In genomic region chr4:133424100-133424499, GRCm38 (mm10) we compare ENCODE assay signal across 9 mouse cellular contexts. TPM values are rescaled to one million over a fixed set of nuclear protein-coding genes. Genes with fewer than 3 reads are reported as not detected.
DNase-seq lines count a peak whose midpoint lies in the region; ATAC-seq and TF ChIP-seq lines count a peak whose summit lies in the region.
"Had no signal": no experiment of that assay in that cellular context is flagged by ENCODE, and none has a peak within 500 bp of the region (broad histone marks: within the 10 kb centered on the region; RNA-seq: fewer than 3 reads in every experiment).

No protein-coding gene starts in this region.

- H3K27ac ChIP-seq in embryonic facial prominence, embryonic 15.5 days (replicated peaks): no peak overlapping the region

- no peak overlapping the region for H3K9ac ChIP-seq in embryonic facial prominence, embryonic 15.5 days

- ATAC-seq in G1E (ENCODE audit: extremely low read depth, insufficient number of reproducible peaks, low FRiP score, poor library complexity, severe bottlenecking): no peak
- 0 out of 2 replicates have a peak, but pooled peaks have one; percentile 40 for ATAC-seq in embryonic facial prominence, embryonic 15.5 days (ENCODE audit: insufficient number of reproducible peaks, low FRiP score, low TSS enrichment, low read depth)
- no peak for ATAC-seq in activated CD4-positive, CD25-positive, alpha-beta regulatory T cell, adult 4 months

- peak; percentile 77 for TF ChIP-seq CTCF in G1E (IDR thresholded peaks at IDR 0.05; ENCODE audit: low read depth, low read length)

- peaks cover 49% of the 10 kb centered on the region for H3K36me3 ChIP-seq in G1E (replicated peaks)
- H3K36me3 ChIP-seq in embryonic facial prominence, embryonic 15.5 days: peaks cover 30% of the 10 kb centered on the region

- peaks cover 21% of the 10 kb centered on the region for H3K4me1 ChIP-seq in G1E (ENCODE audit: insufficient read depth, low read depth, low read length)
- peaks cover 9% of the 10 kb centered on the region; the same call in 1 of the 2 replicates for H3K4me1 ChIP-seq in embryonic facial prominence, embryonic 15.5 days

- peaks cover 16% of the 10 kb centered on the region for H3K27me3 ChIP-seq in G1E (ENCODE audit: insufficient read depth, low read length)
- H3K27me3 ChIP-seq in embryonic facial prominence, embryonic 15.5 days: no peaks in the 10 kb centered on the region

- intact Hi-C loops in heart, postnatal 36 days (cut with DNase I): loop anchor here (1.0 to 5.0 kb wide), 2 partner anchors 27 to 88 kb away; no protein-coding TSS in a partner anchor

- H3K9me3 ChIP-seq in G1E (replicated peaks): no peaks in the 10 kb centered on the region
- no peaks in the 10 kb centered on the region for H3K9me3 ChIP-seq in embryonic facial prominence, embryonic 15.5 days (replicated peaks)

- peak; percentile 66 for DNase-seq in G1E (ENCODE audit: low spot score)
- peak; percentile 70 to 77 for DNase-seq in adrenal gland, postnatal 36 days
- DNase-seq in heart, postnatal 36 days: peak; percentile 68 to 78
- DNase-seq in kidney, postnatal 36 days: peak; percentile 72 to 79
- peak; percentile 53 to 61 for DNase-seq in lung, adult 18-20 months
- peak; percentile 57 for DNase-seq in ovary, postnatal 36 days (ENCODE audit: low spot score)

- 38% methylated on average over 4 of the region's 4 CpGs for WGBS in embryonic facial prominence, embryonic 15.5 days

- no peak overlapping the region for H3K4me2 ChIP-seq in embryonic facial prominence, embryonic 15.5 days (replicated peaks)

- H3K4me3 ChIP-seq in G1E (ENCODE audit: low read depth, low read length): no peak overlapping the region
- no peak overlapping the region for H3K4me3 ChIP-seq in embryonic facial prominence, embryonic 15.5 days (replicated peaks)

RNA-seq across cellular contexts. Expression of gene Slc9a1, which starts 54.6 kb away (rescaled TPM):
- total RNA-seq in G1E (2014; fragmentation: Nextera tagmentation) (27.3 and 30.2 TPM in 2 replicates), G1E (2017) (5.3 and 7.3 TPM in 2 replicates)
- polyA plus RNA-seq in G1E (2012): 37.0 and 44.6 TPM in 2 replicates
- 10 to 100 TPM; 48.6 to 54.2 TPM for total RNA-seq in adrenal gland, postnatal 36 days (2021)
- 11.0 and 11.2 TPM in 2 replicates for polyA plus RNA-seq in embryonic facial prominence, embryonic 15.5 days (2015; fragmentation: Nextera tagmentation; extraction: Ambion mirVana)
- 10 to 100 TPM; 17.6 to 18.8 TPM for total RNA-seq in heart, postnatal 36 days (2021)
- polyA plus RNA-seq in activated CD4-positive, CD25-positive, alpha-beta regulatory T cell, adult 4 months (2017; shearing (Covaris generic)): 10 to 100 TPM; 10.4 to 11.3 TPM

RNA-seq across cellular contexts. Expression of gene Tent5b, which starts 55.8 kb away (rescaled TPM):
- total RNA-seq in G1E (2014; fragmentation: Nextera tagmentation): not detected in 2 replicates
- total RNA-seq in G1E (2017): not detected in 2 replicates
- polyA plus RNA-seq in G1E (2012): not detected in 2 replicates
- total RNA-seq in adrenal gland, postnatal 36 days (2021): 1 to 10 TPM; 1.0 to 3.5 TPM
- polyA plus RNA-seq in embryonic facial prominence, embryonic 15.5 days (2015; fragmentation: Nextera tagmentation; extraction: Ambion mirVana): 9.7 and 11.2 TPM in 2 replicates
- total RNA-seq in heart, postnatal 36 days (2021): 1 to 10 TPM; 2.1 to 2.2 TPM
- not detected for polyA plus RNA-seq in activated CD4-positive, CD25-positive, alpha-beta regulatory T cell, adult 4 months (2017; shearing (Covaris generic))
- total RNA-seq: layer of hippocampus, adult 18-20 months had no signal
